Mouse (Mus musculus): ENCODE results near the gene Nphp3. TPM values are rescaled to one million over a fixed set of nuclear protein-coding genes. Genes with fewer than 3 reads are reported as not detected.

The Nphp3 gene
- polyA plus RNA-seq (2015; fragmentation: Nextera tagmentation; extraction: Ambion mirVana) = 2.0 and 3.9 TPM in 2 replicates

GRCm38 (mm10) chr9:104001921-104002859, at the start of gene Nphp3:
TSS of gene Nphp3 (plus strand) at chr9:104002544.
- 1% methylated on average over 55 of the region's 55 CpGs for WGBS
- H3K4me2 ChIP-seq (ENCODE audit: low read length) = peak within 1 kb of the TSS; percentile 69

GRCm38 (mm10) chr9:103958722-103959121, 43.6 kb upstream of the Nphp3 start:
- H3K4me3 ChIP-seq (replicated peaks; ENCODE audit: low read length) = no peak overlapping the region
- no peaks in the 10 kb centered on the region for H3K9me3 ChIP-seq (ENCODE audit: control insufficient read depth, low read length)
- no peaks in the 10 kb centered on the region for H3K4me1 ChIP-seq (replicated peaks; ENCODE audit: control insufficient read depth, insufficient read depth, low read length)
- no peaks in the 10 kb centered on the region for H3K36me3 ChIP-seq (ENCODE audit: control insufficient read depth, insufficient read depth)
- ATAC-seq = no peak
- WGBS = 79% methylated on average over 6 of the region's 6 CpGs
- H3K9ac ChIP-seq (replicated peaks; ENCODE audit: low read depth, low read length) = no peak overlapping the region
- no peaks in the 10 kb centered on the region for H3K27me3 ChIP-seq (replicated peaks; ENCODE audit: control insufficient read depth, insufficient read depth, low read length)
- H3K27ac ChIP-seq (ENCODE audit: low read length) = no peak overlapping the region
- no peak overlapping the region for H3K4me2 ChIP-seq (ENCODE audit: low read length)

More at GRCm38 (mm10) chr9:104001921-104002859, at the start of gene Nphp3:
- Histone ChIP-seq H3K4me1 (replicated peaks; ENCODE audit: control insufficient read depth, insufficient read depth, low read length) (0 out of 2 replicates have a peak, but pooled peaks cover 3% of the 10 kb centered on the region), H3K9ac (replicated peaks; ENCODE audit: low read depth, low read length) (peak within 1 kb of the TSS; percentile 74), H3K27ac (ENCODE audit: low read length) (peak within 1 kb of the TSS; percentile 82), H3K36me3 (ENCODE audit: control insufficient read depth, insufficient read depth) (no peaks in the 10 kb centered on the region), H3K9me3 (ENCODE audit: control insufficient read depth, low read length) (no peaks in the 10 kb centered on the region), H3K27me3 (replicated peaks; ENCODE audit: control insufficient read depth, insufficient read depth, low read length) (0 out of 2 replicates have a peak, but pooled peaks cover 3% of the 10 kb centered on the region), H3K4me3 (replicated peaks; ENCODE audit: low read length) (peak within 1 kb of the TSS; percentile 77)
- peak; percentile 97 for ATAC-seq

GRCm38 (mm10) chr9:103959989-103960388, 42.4 kb upstream of the Nphp3 start:
- no peak overlapping the region for H3K4me3 ChIP-seq (replicated peaks; ENCODE audit: low read length)
- no peaks in the 10 kb centered on the region for H3K9me3 ChIP-seq (ENCODE audit: control insufficient read depth, low read length)
- ATAC-seq = no peak
- H3K4me1 ChIP-seq (replicated peaks; ENCODE audit: control insufficient read depth, insufficient read depth, low read length) = no peaks in the 10 kb centered on the region
- 80% methylated on average over 10 of the region's 10 CpGs for WGBS
- no peak overlapping the region for H3K4me2 ChIP-seq (ENCODE audit: low read length)
- H3K27me3 ChIP-seq (replicated peaks; ENCODE audit: control insufficient read depth, insufficient read depth, low read length) = no peaks in the 10 kb centered on the region
- no peak overlapping the region for H3K27ac ChIP-seq (ENCODE audit: low read length)
- no peak overlapping the region for H3K9ac ChIP-seq (replicated peaks; ENCODE audit: low read depth, low read length)
- no peaks in the 10 kb centered on the region for H3K36me3 ChIP-seq (ENCODE audit: control insufficient read depth, insufficient read depth)

- WGBS = 5% methylated on average over 2 of the region's 2 CpGs
Measured at GRCm38 (mm10) chr9:103996496-103996895, 5.8 kb upstream of the Nphp3 start.

GRCm38 (mm10) chr9:104000601-104001000, 1.7 kb upstream of the Nphp3 start:
- H3K9ac ChIP-seq (replicated peaks; ENCODE audit: low read depth, low read length) = no peak overlapping the region
- no peak overlapping the region for H3K4me3 ChIP-seq (replicated peaks; ENCODE audit: low read length)
- H3K27me3 ChIP-seq (replicated peaks; ENCODE audit: control insufficient read depth, insufficient read depth, low read length) = 0 out of 2 replicates have a peak, but pooled peaks cover 3% of the 10 kb centered on the region
- H3K36me3 ChIP-seq (ENCODE audit: control insufficient read depth, insufficient read depth) = no peaks in the 10 kb centered on the region
- no peak overlapping the region for H3K4me2 ChIP-seq (ENCODE audit: low read length)
- H3K4me1 ChIP-seq (replicated peaks; ENCODE audit: control insufficient read depth, insufficient read depth, low read length) = 0 out of 2 replicates have a peak, but pooled peaks cover 3% of the 10 kb centered on the region
- H3K9me3 ChIP-seq (ENCODE audit: control insufficient read depth, low read length) = no peaks in the 10 kb centered on the region
- no peak overlapping the region for H3K27ac ChIP-seq (ENCODE audit: low read length)
- ATAC-seq = no peak
- whole genome bisulfite sequencing = 65% methylated on average over 3 of the region's 3 CpGs

More at GRCm38 (mm10) chr9:103996496-103996895, 5.8 kb upstream of the Nphp3 start:
- H3K36me3 ChIP-seq (ENCODE audit: control insufficient read depth, insufficient read depth) = no peaks in the 10 kb centered on the region
- no peaks in the 10 kb centered on the region for H3K9me3 ChIP-seq (ENCODE audit: control insufficient read depth, low read length)
- ATAC-seq = 0 out of 2 replicates have a peak, but pooled peaks have one; percentile 6
- no peak overlapping the region for H3K27ac ChIP-seq (ENCODE audit: low read length)
- no peak overlapping the region for H3K4me2 ChIP-seq (ENCODE audit: low read length)
- no peaks in the 10 kb centered on the region for H3K4me1 ChIP-seq (replicated peaks; ENCODE audit: control insufficient read depth, insufficient read depth, low read length)
- H3K9ac ChIP-seq (replicated peaks; ENCODE audit: low read depth, low read length) = no peak overlapping the region
- H3K4me3 ChIP-seq (replicated peaks; ENCODE audit: low read length) = no peak overlapping the region
- H3K27me3 ChIP-seq (replicated peaks; ENCODE audit: control insufficient read depth, insufficient read depth, low read length) = 0 out of 2 replicates have a peak, but pooled peaks cover 3% of the 10 kb centered on the region

GRCm38 (mm10) chr9:104002913-104003330, 578 bp downstream of the Nphp3 start:
- peak overlapping the region; percentile 77 for H3K4me3 ChIP-seq (replicated peaks; ENCODE audit: low read length)
- H3K27me3 ChIP-seq (replicated peaks; ENCODE audit: control insufficient read depth, insufficient read depth, low read length) = 0 out of 2 replicates have a peak, but pooled peaks cover 3% of the 10 kb centered on the region
- ATAC-seq = peak; percentile 58
- H3K9ac ChIP-seq (replicated peaks; ENCODE audit: low read depth, low read length) = peak overlapping the region; percentile 74
- 0 out of 2 replicates have a peak, but pooled peaks cover 3% of the 10 kb centered on the region for H3K4me1 ChIP-seq (replicated peaks; ENCODE audit: control insufficient read depth, insufficient read depth, low read length)
- H3K9me3 ChIP-seq (ENCODE audit: control insufficient read depth, low read length) = no peaks in the 10 kb centered on the region
- under 1% methylated on average over 37 of the region's 37 CpGs for WGBS
- H3K27ac ChIP-seq (ENCODE audit: low read length) = peak overlapping the region; percentile 82
- no peaks in the 10 kb centered on the region for H3K36me3 ChIP-seq (ENCODE audit: control insufficient read depth, insufficient read depth)
- peak overlapping the region; percentile 69 for H3K4me2 ChIP-seq (ENCODE audit: low read length)

GRCm38 (mm10) chr9:104014526-104014925, 12.2 kb downstream of the Nphp3 start:
- Histone ChIP-seq H3K4me1 (replicated peaks; ENCODE audit: control insufficient read depth, insufficient read depth, low read length) (no peaks in the 10 kb centered on the region), H3K36me3 (ENCODE audit: control insufficient read depth, insufficient read depth) (peaks cover 2% of the 10 kb centered on the region; the same call in 1 of the 2 replicates), H3K9me3 (ENCODE audit: control insufficient read depth, low read length) (no peaks in the 10 kb centered on the region), H3K9ac (replicated peaks; ENCODE audit: low read depth, low read length) (no peak overlapping the region), H3K27me3 (replicated peaks; ENCODE audit: control insufficient read depth, insufficient read depth, low read length) (no peaks in the 10 kb centered on the region), H3K27ac (ENCODE audit: low read length) (no peak overlapping the region), H3K4me2 (ENCODE audit: low read length) (no peak overlapping the region), H3K4me3 (replicated peaks; ENCODE audit: low read length) (no peak overlapping the region)
- 42% methylated on average over 1 of the region's 1 CpGs for WGBS
- ATAC-seq = no peak

- H3K4me3 ChIP-seq (replicated peaks; ENCODE audit: low read length) = no peak overlapping the region
- H3K27me3 ChIP-seq (replicated peaks; ENCODE audit: control insufficient read depth, insufficient read depth, low read length) = no peaks in the 10 kb centered on the region
- WGBS = 90% methylated on average over 10 of the region's 10 CpGs
- no peaks in the 10 kb centered on the region for H3K9me3 ChIP-seq (ENCODE audit: control insufficient read depth, low read length)
- no peaks in the 10 kb centered on the region for H3K4me1 ChIP-seq (replicated peaks; ENCODE audit: control insufficient read depth, insufficient read depth, low read length)
- no peak overlapping the region for H3K9ac ChIP-seq (replicated peaks; ENCODE audit: low read depth, low read length)
- no peak overlapping the region for H3K4me2 ChIP-seq (ENCODE audit: low read length)
- no peak overlapping the region for H3K27ac ChIP-seq (ENCODE audit: low read length)
- H3K36me3 ChIP-seq (ENCODE audit: control insufficient read depth, insufficient read depth) = no peaks in the 10 kb centered on the region; the same call in 1 of the 2 replicates
- ATAC-seq = no peak
Measured at GRCm38 (mm10) chr9:104021026-104021425, 18.7 kb downstream of the Nphp3 start.

GRCm38 (mm10) chr9:104027186-104027585, 24.8 kb downstream of the Nphp3 start:
- Histone ChIP-seq H3K4me3 (replicated peaks; ENCODE audit: low read length) (no peak overlapping the region), H3K4me2 (ENCODE audit: low read length) (no peak overlapping the region), H3K27ac (ENCODE audit: low read length) (no peak overlapping the region), H3K9ac (replicated peaks; ENCODE audit: low read depth, low read length) (no peak overlapping the region), H3K4me1 (replicated peaks; ENCODE audit: control insufficient read depth, insufficient read depth, low read length) (no peaks in the 10 kb centered on the region), H3K27me3 (replicated peaks; ENCODE audit: control insufficient read depth, insufficient read depth, low read length) (no peaks in the 10 kb centered on the region), H3K36me3 (ENCODE audit: control insufficient read depth, insufficient read depth) (peaks cover 8% of the 10 kb centered on the region; the same call in 1 of the 2 replicates), H3K9me3 (ENCODE audit: control insufficient read depth, low read length) (no peaks in the 10 kb centered on the region)
- 97% methylated on average over 8 of the region's 8 CpGs for WGBS
- no peak for ATAC-seq
